Mouse (Mus musculus) forebrain, embryonic 16.5 days (tissue): Measurements from ENCODE around the gene Neil3. TPM values are rescaled to one million over a fixed set of nuclear protein-coding genes. Genes with fewer than 3 reads are reported as not detected.

Source experiments
- ATAC-seq: fragments of 200-750 bp; cut with Nextera tagmentation; 2 replicates; pipeline ENCODE4 v1.8.0; 2017; ENCODE audit warnings: mild to moderate bottlenecking, moderate library complexity
- H3K27ac ChIP-seq: fragments of 300-500 bp; sonication (generic); 2 replicates; pipeline ENCODE4 v1.5.1; 2014; ENCODE audit warnings: low read length, control low read depth
- H3K27me3 ChIP-seq: fragments of 300-500 bp; sonication (generic); replicated peaks from 2 replicates; pipeline ENCODE4 v1.6.1; 2014; ENCODE audit warnings: low read length; ENCODE audit not compliant: control insufficient read depth, insufficient read depth
- H3K36me3 ChIP-seq: fragments of 300-500 bp; sonication (generic); 2 replicates; pipeline ENCODE4 v1.6.1; 2014; ENCODE audit not compliant: control insufficient read depth, insufficient read depth
- H3K4me1 ChIP-seq: fragments of 300-500 bp; sonication (generic); replicated peaks from 2 replicates; pipeline ENCODE4 v1.6.1; 2014; ENCODE audit warnings: low read length; ENCODE audit not compliant: control insufficient read depth, insufficient read depth
- H3K4me2 ChIP-seq: fragments of 300-500 bp; sonication (generic); 2 replicates; pipeline ENCODE4 v1.6.1; 2014; ENCODE audit warnings: mild to moderate bottlenecking, low read length, control low read depth
- H3K4me3 ChIP-seq: fragments of 300-500 bp; sonication (generic); replicated peaks from 2 replicates; pipeline ENCODE4 v1.5.1; 2014; ENCODE audit warnings: mild to moderate bottlenecking, low read length, control low read depth
- H3K9ac ChIP-seq: fragments of 300-500 bp; sonication (generic); replicated peaks from 2 replicates; pipeline ENCODE4 v1.6.1; 2014; ENCODE audit warnings: low read depth, low read length, control low read depth
- H3K9me3 ChIP-seq: fragments of 300-500 bp; sonication (generic); 2 replicates; pipeline ENCODE4 v1.6.1; 2016; ENCODE audit warnings: low read length; ENCODE audit not compliant: control insufficient read depth
- WGBS: fragments of 180-500 bp; shearing (Covaris S2); extraction: QIAGEN DNeasy Blood & Tissue Kit; methylation state at CpG from one replicate; pipeline ENCODE4 v1.1.7; 2014; 5-methylcytosine and 5-hydroxymethylcytosine counted together
- polyA plus RNA-seq: library from polyadenylated mRNA; unstranded; fragments of >200 nt; fragmentation: Nextera tagmentation; extraction: Ambion mirVana; gene quantifications from 2 replicates; pipeline ENCODE4 v1.2.1, GENCODE M21; 2015

Gene Neil3
- polyA plus RNA-seq, 1 experiment from 2014 or later, result 15.8 TPM

- no peaks in the 10 kb centered on the region for H3K27me3 ChIP-seq
- no peak overlapping the region for H3K4me2 ChIP-seq
- H3K36me3 ChIP-seq, result no peaks in the 10 kb centered on the region
- H3K9me3 ChIP-seq, result no peaks in the 10 kb centered on the region
- no peak for ATAC-seq
- H3K9ac ChIP-seq, result no peak overlapping the region
- H3K27ac ChIP-seq, result no peak overlapping the region
- H3K4me3 ChIP-seq, result no peak overlapping the region
- no peaks in the 10 kb centered on the region for H3K4me1 ChIP-seq
- 96% methylated on average over 7 of the region's 7 CpGs for WGBS
Measured at GRCm38 (mm10) chr8:53613577-53614287, 25.1 kb downstream of the Neil3 start.

GRCm38 (mm10) chr8:53612297-53612696, 26.6 kb downstream of the Neil3 start:
- no peaks in the 10 kb centered on the region for H3K9me3 ChIP-seq
- no peaks in the 10 kb centered on the region for H3K36me3 ChIP-seq
- no peaks in the 10 kb centered on the region for H3K4me1 ChIP-seq
- no peaks in the 10 kb centered on the region for H3K27me3 ChIP-seq
- no peak overlapping the region for H3K4me3 ChIP-seq
- H3K27ac ChIP-seq, result no peak overlapping the region
- 68% methylated on average over 7 of the region's 7 CpGs for WGBS
- no peak for ATAC-seq
- H3K4me2 ChIP-seq, result no peak overlapping the region
- H3K9ac ChIP-seq, result no peak overlapping the region

- ATAC-seq, result peak; percentile 85
- no peak overlapping the region for H3K4me2 ChIP-seq
- 43% methylated on average over 3 of the region's 3 CpGs for WGBS
Measured at GRCm38 (mm10) chr8:53607040-53607439, 31.8 kb downstream of the Neil3 start.

GRCm38 (mm10) chr8:53604906-53605305, 34.0 kb downstream of the Neil3 start:
- Histone ChIP-seq H3K9ac (no peak overlapping the region), H3K4me1 (0 out of 2 replicates have a peak, but pooled peaks cover 5% of the 10 kb centered on the region), H3K9me3 (no peaks in the 10 kb centered on the region), H3K27me3 (no peaks in the 10 kb centered on the region), H3K36me3 (no peaks in the 10 kb centered on the region), H3K4me2 (no peak overlapping the region), H3K27ac (no peak overlapping the region), H3K4me3 (no peak overlapping the region)
- 91% methylated on average over 5 of the region's 5 CpGs for WGBS
- ATAC-seq, result no peak

More at GRCm38 (mm10) chr8:53607040-53607439, 31.8 kb downstream of the Neil3 start:
- Histone ChIP-seq H3K27me3 (no peaks in the 10 kb centered on the region), H3K27ac (no peak overlapping the region), H3K4me1 (no peaks in the 10 kb centered on the region), H3K9ac (no peak overlapping the region), H3K9me3 (no peaks in the 10 kb centered on the region), H3K36me3 (no peaks in the 10 kb centered on the region), H3K4me3 (no peak overlapping the region)

GRCm38 (mm10) chr8:53603672-53604071, 35.2 kb downstream of the Neil3 start:
- Histone ChIP-seq H3K4me1 (0 out of 2 replicates have a peak, but pooled peaks cover 5% of the 10 kb centered on the region), H3K27me3 (no peaks in the 10 kb centered on the region), H3K36me3 (no peaks in the 10 kb centered on the region), H3K9ac (no peak overlapping the region), H3K4me2 (no peak overlapping the region), H3K9me3 (no peaks in the 10 kb centered on the region), H3K4me3 (no peak overlapping the region), H3K27ac (no peak overlapping the region)
- ATAC-seq, result no peak
- WGBS, result 97% methylated on average over 4 of the region's 4 CpGs

GRCm38 (mm10) chr8:53600826-53601225, 38.0 kb downstream of the Neil3 start:
- Histone ChIP-seq H3K9me3 (no peaks in the 10 kb centered on the region), H3K4me1 (0 out of 2 replicates have a peak, but pooled peaks cover 5% of the 10 kb centered on the region), H3K27ac (peak overlapping the region; percentile 70), H3K9ac (no peak overlapping the region), H3K4me2 (no peak overlapping the region), H3K36me3 (no peaks in the 10 kb centered on the region), H3K27me3 (no peaks in the 10 kb centered on the region), H3K4me3 (no peak overlapping the region)
- WGBS, result 46% methylated on average over 3 of the region's 3 CpGs
- ATAC-seq, result no peak

- H3K36me3 ChIP-seq, result no peaks in the 10 kb centered on the region
- H3K27ac ChIP-seq, result peak overlapping the region; percentile 76
- H3K9ac ChIP-seq, result 0 out of 2 replicates have a peak overlapping the region, but pooled peaks have one; percentile 29
- no peaks in the 10 kb centered on the region for H3K27me3 ChIP-seq
- peak overlapping the region; percentile 27; the same call in 1 of the 2 replicates for H3K4me2 ChIP-seq
- ATAC-seq, result peak; percentile 94
- 35% methylated on average over 11 of the region's 11 CpGs for WGBS
- 0 out of 2 replicates have a peak, but pooled peaks cover 5% of the 10 kb centered on the region for H3K4me1 ChIP-seq
- no peak overlapping the region for H3K4me3 ChIP-seq
- no peaks in the 10 kb centered on the region for H3K9me3 ChIP-seq
Measured at GRCm38 (mm10) chr8:53600025-53600811, 38.6 kb downstream of the Neil3 start.

GRCm38 (mm10) chr8:53598101-53598500, 40.8 kb downstream of the Neil3 start:
- ATAC-seq, result no peak
- H3K27me3 ChIP-seq, result no peaks in the 10 kb centered on the region
- H3K36me3 ChIP-seq, result no peaks in the 10 kb centered on the region
- H3K9ac ChIP-seq, result no peak overlapping the region
- no peaks in the 10 kb centered on the region for H3K9me3 ChIP-seq
- 95% methylated on average over 1 of the region's 1 CpGs for WGBS
- H3K4me3 ChIP-seq, result no peak overlapping the region
- no peak overlapping the region for H3K4me2 ChIP-seq
- H3K27ac ChIP-seq, result no peak overlapping the region
- H3K4me1 ChIP-seq, result 0 out of 2 replicates have a peak, but pooled peaks cover 5% of the 10 kb centered on the region

- Histone ChIP-seq H3K36me3 (no peaks in the 10 kb centered on the region), H3K27me3 (no peaks in the 10 kb centered on the region), H3K27ac (no peak overlapping the region), H3K9me3 (no peaks in the 10 kb centered on the region), H3K4me1 (no peaks in the 10 kb centered on the region), H3K9ac (no peak overlapping the region), H3K4me2 (no peak overlapping the region), H3K4me3 (no peak overlapping the region)
- 95% methylated on average over 2 of the region's 2 CpGs for WGBS
- ATAC-seq, result no peak
Measured at GRCm38 (mm10) chr8:53591777-53592176, 47.1 kb downstream of the Neil3 start.
